Mouse (Mus musculus) heart, embryonic 14.5 days (tissue): ENCODE data around the gene Inha. TPM values are rescaled to one million over a fixed set of nuclear protein-coding genes. Genes with fewer than 3 reads are reported as not detected.
A peak's percentile ranks its signal among the peaks of the same experiment; 100 is the strongest.

Experiments used
- ATAC-seq: fragments of 200-750 bp; cut with Nextera tagmentation; 2 replicates; pipeline ENCODE4 v1.8.0; 2017; ENCODE audit warnings: low read depth, moderate TSS enrichment; ENCODE audit not compliant: insufficient number of reproducible peaks, insufficient read depth, low FRiP score
- H3K27ac ChIP-seq, 2 experiments: fragments of 200-500 bp in 1 of 2; fragments of 300-500 bp in 1 of 2; sonication (generic) in 1 of 2; replicated peaks in 1 of 2; 2 replicates each; pipeline ENCODE4 v1.5.1; 2012 to 2014; ENCODE audit warnings: low read depth in 2 of 2, low read length in 2 of 2, control low read depth in 1 of 2, mild to moderate bottlenecking in 1 of 2, mixed read lengths in 1 of 2; ENCODE audit not compliant: control insufficient read depth in 1 of 2, insufficient read depth in 1 of 2
- H3K27me3 ChIP-seq: fragments of 300-500 bp; sonication (generic); 2 replicates; pipeline ENCODE4 v1.6.1; 2014; ENCODE audit warnings: mild to moderate bottlenecking, low read length, control low read depth; ENCODE audit not compliant: control insufficient read depth, insufficient read depth
- H3K36me3 ChIP-seq: fragments of 300-500 bp; sonication (generic); 2 replicates; pipeline ENCODE4 v1.6.1; 2014; ENCODE audit warnings: mild to moderate bottlenecking, control low read depth, low read length, mixed read lengths; ENCODE audit not compliant: control insufficient read depth, insufficient read depth
- H3K4me1 ChIP-seq, 2 experiments: fragments of 200-500 bp in 1 of 2; fragments of 300-500 bp in 1 of 2; sonication (generic) in 1 of 2; 2 replicates each; pipeline ENCODE4 v1.6.1; 2012 to 2014; ENCODE audit warnings: low read length in 2 of 2, control low read depth in 1 of 2, mixed read lengths in 1 of 2; ENCODE audit not compliant: control insufficient read depth in 2 of 2, insufficient read depth in 2 of 2
- H3K4me2 ChIP-seq: fragments of 300-500 bp; sonication (generic); 2 replicates; pipeline ENCODE4 v1.6.1; 2014; ENCODE audit warnings: mild to moderate bottlenecking, low read length
- H3K4me3 ChIP-seq, 2 experiments: fragments of 200-500 bp in 1 of 2; fragments of 300-500 bp in 1 of 2; sonication (generic) in 1 of 2; 2 replicates each; pipeline ENCODE4 v1.5.1; 2012 to 2014; ENCODE audit warnings: low read length in 2 of 2, mild to moderate bottlenecking in 2 of 2, control low read depth in 1 of 2, low read depth in 1 of 2, moderate library complexity in 1 of 2; ENCODE audit not compliant: control insufficient read depth in 1 of 2, insufficient read depth in 1 of 2
- H3K9ac ChIP-seq: fragments of 300-500 bp; sonication (generic); 2 replicates; pipeline ENCODE4 v1.6.1; 2014; ENCODE audit warnings: mild to moderate bottlenecking, low read length
- H3K9me3 ChIP-seq: fragments of 300-500 bp; sonication (generic); 2 replicates; pipeline ENCODE4 v1.6.1; 2016; ENCODE audit warnings: low read length, control low read depth; ENCODE audit not compliant: control insufficient read depth
- WGBS: fragments of 180-500 bp; shearing (Covaris S2); extraction: QIAGEN DNeasy Blood & Tissue Kit; methylation state at CpG from one replicate; pipeline ENCODE4 v1.1.7; 2014; 5-methylcytosine and 5-hydroxymethylcytosine counted together
- polyA plus RNA-seq: library from polyadenylated mRNA; unstranded; fragments of >200 nt; fragmentation: Nextera tagmentation; extraction: Ambion mirVana; gene quantifications from 2 replicates; pipeline ENCODE4 v1.2.1, GENCODE M21; 2014

Inha gene
- 2.6 and 3.9 TPM in 2 replicates for polyA plus RNA-seq

DNA sequence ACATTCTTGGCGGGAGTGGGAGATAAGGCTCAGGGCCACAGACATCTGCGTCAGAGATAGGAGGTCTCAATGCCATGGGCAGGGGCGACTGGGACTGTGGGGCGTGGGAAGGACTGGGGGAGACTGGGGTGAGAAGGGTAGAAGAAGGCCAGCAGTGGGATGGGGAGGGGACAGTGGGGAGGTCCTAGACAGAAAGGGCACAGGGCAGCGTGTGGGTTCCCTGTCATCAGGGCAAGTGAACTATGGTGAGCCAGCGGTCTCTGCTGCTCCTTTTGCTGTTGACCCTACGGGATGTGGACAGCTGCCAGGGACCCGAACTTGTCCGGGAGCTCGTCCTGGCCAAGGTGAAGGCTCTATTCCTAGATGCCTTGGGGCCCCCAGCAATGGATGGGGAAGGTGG, at the start of gene Inha:
Gene Inha (plus strand): TSS at position 72 of the 400 bp plus-strand sequence.
- ATAC-seq = no peak
- Histone ChIP-seq H3K9me3 (no peaks in the 10 kb centered on the region), H3K4me2 (peak within 1 kb of the TSS; percentile 84), H3K27me3 (no peaks in the 10 kb centered on the region), H3K9ac (peak within 1 kb of the TSS; percentile 100), H3K4me1 (peaks cover 48 to 62% of the 10 kb centered on the region in 2 experiments), H3K36me3 (peaks cover 19% of the 10 kb centered on the region), H3K4me3 (peak within 1 kb of the TSS; percentile 77 to 93), H3K27ac (peak within 1 kb of the TSS; percentile 87 to 100)
- WGBS = 17% methylated on average over 8 of the region's 10 CpGs

DNA sequence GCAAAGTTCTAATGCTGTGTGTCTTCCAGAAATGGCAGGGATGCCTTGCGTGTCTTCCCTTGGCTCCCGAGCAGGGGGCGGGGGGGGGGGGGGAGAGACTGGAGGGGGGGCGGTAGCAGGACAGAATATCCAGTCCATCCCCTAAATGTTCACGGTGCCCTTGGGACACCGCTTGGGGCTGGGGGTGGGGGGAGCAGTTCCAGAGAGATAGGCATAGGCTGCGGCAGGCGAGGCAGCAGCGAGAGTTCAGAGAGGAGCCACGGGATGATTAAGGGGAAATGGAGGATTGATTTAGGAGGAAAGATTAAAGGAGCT, 49.2 kb upstream of the Inha start:
- no peaks in the 10 kb centered on the region for H3K9me3 ChIP-seq
- H3K9ac ChIP-seq = no peak overlapping the region
- peaks cover 49% of the 10 kb centered on the region for H3K27me3 ChIP-seq
- peak overlapping the region; percentile 74 for H3K4me2 ChIP-seq
- ATAC-seq = no peak
- no peaks in the 10 kb centered on the region for H3K36me3 ChIP-seq
- H3K27ac ChIP-seq = no peak overlapping the region
- peaks cover 11 to 22% of the 10 kb centered on the region in 2 experiments for H3K4me1 ChIP-seq
- H3K4me3 ChIP-seq = no peak overlapping the region
- WGBS = 4% methylated on average over 7 of the region's 10 CpGs

DNA sequence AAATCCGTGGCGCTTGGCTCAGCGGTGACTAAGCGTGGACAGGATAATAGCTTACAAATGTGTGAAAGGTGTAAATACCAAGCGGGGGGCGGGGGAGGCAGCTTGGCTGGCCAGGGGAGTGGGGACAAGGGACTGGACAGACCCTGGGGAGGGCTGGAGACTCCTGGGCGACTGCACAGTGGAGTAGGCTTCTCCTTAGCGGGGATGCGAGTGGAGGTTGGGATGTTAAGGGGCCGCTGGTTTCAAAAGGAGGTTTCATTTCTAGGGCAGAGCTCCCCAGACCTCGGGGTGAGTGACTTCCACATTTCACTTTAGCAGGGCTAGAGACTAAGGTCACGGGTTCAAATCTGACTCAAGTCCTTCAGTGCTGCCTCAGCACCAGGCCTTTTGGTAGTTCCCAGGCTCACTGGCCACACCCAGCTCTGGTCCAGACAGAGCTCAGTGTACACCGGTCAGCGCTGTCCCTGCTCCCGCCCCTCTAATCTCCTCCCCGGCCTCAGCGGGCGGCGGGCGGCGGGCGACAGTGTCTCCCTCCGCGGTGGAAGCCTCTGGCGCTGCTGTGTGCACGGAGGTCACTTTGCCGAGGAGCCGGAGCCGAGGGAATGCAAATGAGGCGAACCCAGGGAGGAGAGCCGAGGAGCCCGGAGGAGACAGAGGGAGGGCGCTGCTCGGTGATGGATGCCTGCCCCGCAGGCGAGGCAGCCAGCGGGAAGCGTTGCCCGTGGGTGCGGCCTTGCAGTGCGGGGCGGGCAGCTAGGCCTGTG, 48.7 kb upstream of the Inha start:
- Histone ChIP-seq H3K9ac (peak overlapping the region; percentile 68), H3K4me3 (peak overlapping the region; percentile 31 to 40), H3K4me1 (peaks cover 11 to 22% of the 10 kb centered on the region in 2 experiments), H3K27ac (peak overlapping the region in 1 of 2 experiments; percentile 42), H3K27me3 (peaks cover 44% of the 10 kb centered on the region), H3K4me2 (peak overlapping the region; percentile 74), H3K36me3 (no peaks in the 10 kb centered on the region), H3K9me3 (no peaks in the 10 kb centered on the region)
- WGBS = 2% methylated on average over 41 of the region's 42 CpGs
- ATAC-seq = peak; percentile 51

GRCm38 (mm10) chr1:75458789-75459684, 47.8 kb upstream of the Inha start:
- ATAC-seq = no peak
- peak overlapping the region; percentile 74 for H3K4me2 ChIP-seq
- WGBS = 14% methylated on average over 23 of the region's 23 CpGs
- peaks cover 17 to 27% of the 10 kb centered on the region in 2 experiments for H3K4me1 ChIP-seq
- H3K4me3 ChIP-seq = peak overlapping the region; percentile 31 to 40
- H3K9ac ChIP-seq = peak overlapping the region; percentile 68
- no peaks in the 10 kb centered on the region for H3K36me3 ChIP-seq
- H3K27ac ChIP-seq = peak overlapping the region; percentile 9 to 42; a peak in 3 of 4 replicates
- peaks cover 37% of the 10 kb centered on the region for H3K27me3 ChIP-seq
- H3K9me3 ChIP-seq = no peaks in the 10 kb centered on the region

GRCm38 (mm10) chr1:75460297-75460696, 46.6 kb upstream of the Inha start:
- 46% methylated on average over 7 of the region's 7 CpGs for WGBS

GRCm38 (mm10) chr1:75462636-75463035, 44.2 kb upstream of the Inha start:
- no peak overlapping the region for H3K4me3 ChIP-seq
- peaks cover 11% of the 10 kb centered on the region for H3K27me3 ChIP-seq
- ATAC-seq = no peak
- 58% methylated on average over 1 of the region's 1 CpGs for WGBS
- H3K4me1 ChIP-seq = peaks cover 28 to 37% of the 10 kb centered on the region in 2 experiments
- no peaks in the 10 kb centered on the region for H3K36me3 ChIP-seq
- H3K9ac ChIP-seq = no peak overlapping the region
- H3K4me2 ChIP-seq = no peak overlapping the region
- H3K9me3 ChIP-seq = no peaks in the 10 kb centered on the region
- H3K27ac ChIP-seq = no peak overlapping the region

More at GRCm38 (mm10) chr1:75460297-75460696, 46.6 kb upstream of the Inha start:
- H3K9me3 ChIP-seq = no peaks in the 10 kb centered on the region
- H3K36me3 ChIP-seq = no peaks in the 10 kb centered on the region
- no peak overlapping the region for H3K4me2 ChIP-seq
- H3K9ac ChIP-seq = no peak overlapping the region
- no peak overlapping the region for H3K4me3 ChIP-seq
- peaks cover 29% of the 10 kb centered on the region for H3K27me3 ChIP-seq
- H3K27ac ChIP-seq = no peak overlapping the region
- no peak for ATAC-seq
- peaks cover 25 to 35% of the 10 kb centered on the region in 2 experiments for H3K4me1 ChIP-seq

- H3K27me3 ChIP-seq = peaks cover 11% of the 10 kb centered on the region
- H3K4me2 ChIP-seq = no peak overlapping the region
- no peak for ATAC-seq
- H3K36me3 ChIP-seq = no peaks in the 10 kb centered on the region
- H3K27ac ChIP-seq = no peak overlapping the region
- peaks cover 24 to 27% of the 10 kb centered on the region in 2 experiments for H3K4me1 ChIP-seq
- H3K9me3 ChIP-seq = no peaks in the 10 kb centered on the region
- no peak overlapping the region for H3K4me3 ChIP-seq
- WGBS = 45% methylated on average over 5 of the region's 5 CpGs
- H3K9ac ChIP-seq = no peak overlapping the region
These were observed 43.1 kb upstream of the Inha start for GRCm38 (mm10) chr1:75463652-75464204.
